Mouse (Mus musculus) bone marrow, adult 2 months (tissue): ENCODE measurements at regions not wholly inside any gene's neighbourhood (a gene's known extent, or its start where the extent isn't known, plus 50 kb on each side); places are given as distances from the start of the nearest gene placed in this dataset.

Experiments
- H3K27ac ChIP-seq: fragments of 200-500 bp; 2 replicates; pipeline ENCODE4 v1.5.1; 2012; ENCODE audit warnings: low read depth, mild to moderate bottlenecking, control low read depth, inconsistent platforms, low read length; ENCODE audit not compliant: control insufficient read depth, poor library complexity, insufficient read depth
- H3K4me1 ChIP-seq: fragments of 200-500 bp; 2 replicates; pipeline ENCODE4 v1.6.1; 2011; ENCODE audit warnings: low read length; ENCODE audit not compliant: control insufficient read depth, insufficient read depth
- H3K4me3 ChIP-seq: fragments of 200-500 bp; replicated peaks from 2 replicates; pipeline ENCODE3; 2011; ENCODE audit warnings: mild to moderate bottlenecking, low read depth, low read length, control low read depth; ENCODE audit not compliant: control insufficient read depth
- CTCF ChIP-seq: fragments of 200-500 bp; IDR thresholded peaks from 2 replicates; pipeline ENCODE4 v1.5.1; 2011; ENCODE audit warnings: low read length, control low read depth; ENCODE audit not compliant: control insufficient read depth, insufficient read depth
- POLR2A ChIP-seq: fragments of 200-500 bp; IDR thresholded peaks from 2 replicates; pipeline ENCODE4 v1.6.1; 2011; ENCODE audit warnings: low read depth, mild to moderate bottlenecking, control low read depth, low read length, borderline replicate concordance; ENCODE audit not compliant: control insufficient read depth
- WGBS: fragments of 180-500 bp; shearing (Covaris S2); methylation state at CpG from one replicate; pipeline ENCODE4 v1.1.7; 2018; 5-methylcytosine and 5-hydroxymethylcytosine counted together

- Histone ChIP-seq H3K27ac (no peak overlapping the region), H3K4me3 (no peak overlapping the region), H3K4me1 (no peaks in the 10 kb centered on the region)
- TF ChIP-seq POLR2A: no peak
- TF ChIP-seq CTCF: no peak
- 79% methylated on average over 2 of the region's 2 CpGs for WGBS
These were observed 417.7 kb downstream of the Atp23 start for GRCm38 (mm10) chr10:126483479-126483878.

GRCm38 (mm10) chr10:126480382-126480781, 420.8 kb downstream of the Atp23 start:
- Histone ChIP-seq H3K4me3 (no peak overlapping the region), H3K27ac (no peak overlapping the region), H3K4me1 (no peaks in the 10 kb centered on the region)
- TF ChIP-seq POLR2A (no peak), CTCF (no peak)

GRCm38 (mm10) chr10:126479743-126480142, 421.4 kb downstream of the Atp23 start:
- H3K4me3 ChIP-seq: no peak overlapping the region
- no peaks in the 10 kb centered on the region for H3K4me1 ChIP-seq
- 39% methylated on average over 2 of the region's 2 CpGs for WGBS
- no peak overlapping the region for H3K27ac ChIP-seq
- TF ChIP-seq POLR2A (no peak), CTCF (no peak)

GRCm38 (mm10) chr10:126473050-126473719, 428.0 kb downstream of the Atp23 start:
- TF ChIP-seq CTCF (no peak), POLR2A (no peak)
- no peak overlapping the region for H3K27ac ChIP-seq
- H3K4me1 ChIP-seq: no peaks in the 10 kb centered on the region
- no peak overlapping the region for H3K4me3 ChIP-seq
- WGBS: 74% methylated on average over 6 of the region's 6 CpGs

- Histone ChIP-seq H3K4me1 (no peaks in the 10 kb centered on the region), H3K27ac (no peak overlapping the region), H3K4me3 (no peak overlapping the region)
- no peak for TF ChIP-seq POLR2A
- no peak for TF ChIP-seq CTCF
- 41% methylated on average over 4 of the region's 4 CpGs for WGBS
These were observed 430.2 kb downstream of the Atp23 start for GRCm38 (mm10) chr10:126470838-126471491.

- Histone ChIP-seq H3K27ac (no peak overlapping the region), H3K4me3 (no peak overlapping the region), H3K4me1 (no peaks in the 10 kb centered on the region)
- 62% methylated on average over 1 of the region's 1 CpGs for WGBS
- TF ChIP-seq POLR2A: no peak
- no peak for TF ChIP-seq CTCF
These were observed 438.4 kb downstream of the Atp23 start for GRCm38 (mm10) chr10:126462770-126463169.

GRCm38 (mm10) chr10:126458523-126458922, 442.6 kb downstream of the Atp23 start:
- no peak overlapping the region for H3K4me3 ChIP-seq
- H3K4me1 ChIP-seq: no peaks in the 10 kb centered on the region
- no peak for TF ChIP-seq CTCF
- no peak overlapping the region for H3K27ac ChIP-seq
- WGBS: 49% methylated on average over 5 of the region's 5 CpGs

GRCm38 (mm10) chr10:126452757-126453528, 448.2 kb downstream of the Atp23 start:
- H3K4me1 ChIP-seq: no peaks in the 10 kb centered on the region
- H3K4me3 ChIP-seq: no peak overlapping the region
- TF ChIP-seq POLR2A: no peak
- no peak for TF ChIP-seq CTCF
- H3K27ac ChIP-seq: no peak overlapping the region
- WGBS: 84% methylated on average over 15 of the region's 15 CpGs
